Mouse (Mus musculus) gastrocnemius, adult 8-10 months (tissue): ENCODE results near the gene Gpn2. TPM values are rescaled to one million over a fixed set of nuclear protein-coding genes. Genes with fewer than 3 reads are reported as not detected.

ENCODE experiments used
- DNase-seq, 2 experiments: peaks; one replicate each; pipeline ENCODE4 v3.0.0; 2022; ENCODE audit warnings: low spot score in 2 of 2
- total RNA-seq, 4 experiments: library from RNA; stranded (reverse); gene quantifications; 2 replicates each; pipeline ENCODE4 v1.2.4; 2022

Gpn2 gene
- total RNA-seq: 1 to 10 TPM; 4.8 to 6.8 (median 5.7) TPM

DNA sequence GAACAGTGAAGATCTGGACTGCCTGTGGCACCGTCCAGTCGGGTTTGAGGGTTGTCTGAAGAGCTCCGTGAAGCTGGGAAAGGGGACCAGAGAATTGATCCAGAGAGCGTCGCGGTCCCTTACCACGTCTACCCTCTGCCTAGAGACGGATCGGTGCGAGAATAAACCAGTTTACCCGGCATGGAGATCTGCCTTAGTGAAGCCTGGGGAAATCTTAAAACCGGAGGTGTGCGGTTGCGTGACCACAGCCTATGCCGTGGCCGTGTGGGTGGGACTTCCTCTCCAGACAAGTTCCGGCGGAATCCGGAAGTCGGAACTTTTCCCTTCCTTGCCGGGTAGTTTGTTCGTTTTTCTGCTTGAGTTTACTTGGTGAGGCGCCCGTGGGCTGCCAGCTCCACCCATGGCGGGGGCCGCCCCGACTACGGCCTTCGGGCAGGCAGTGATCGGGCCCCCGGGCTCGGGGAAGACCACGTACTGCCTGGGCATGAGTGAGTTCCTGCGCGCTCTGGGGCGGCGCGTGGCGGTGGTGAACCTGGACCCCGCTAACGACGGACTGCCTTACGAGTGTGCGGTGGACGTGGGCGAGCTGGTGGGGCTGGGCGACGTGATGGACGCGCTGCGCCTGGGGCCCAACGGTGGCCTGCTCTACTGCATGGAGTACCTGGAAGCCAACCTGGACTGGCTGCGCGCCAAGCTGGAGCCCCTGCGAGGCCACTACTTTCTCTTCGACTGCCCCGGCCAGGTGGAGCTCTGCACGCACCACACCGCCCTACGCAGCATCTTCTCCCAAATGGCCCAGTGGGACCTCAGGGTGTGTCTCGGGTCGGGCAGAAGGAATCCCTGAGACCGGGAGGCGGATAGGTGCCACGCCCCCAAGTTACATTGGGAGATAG lies at the start of gene Gpn2:
Gene Gpn2, plus strand, starts transcription at position 304 of the 893 bp plus-strand sequence.
- peak; percentile 49 to 56 for DNase-seq

- no peak for DNase-seq
These were observed 48.1 kb upstream of the Gpn2 start for GRCm38 (mm10) chr4:133536081-133536480.

- no peak for DNase-seq
These were observed 47.5 kb upstream of the Gpn2 start for GRCm38 (mm10) chr4:133536652-133537051.

DNA sequence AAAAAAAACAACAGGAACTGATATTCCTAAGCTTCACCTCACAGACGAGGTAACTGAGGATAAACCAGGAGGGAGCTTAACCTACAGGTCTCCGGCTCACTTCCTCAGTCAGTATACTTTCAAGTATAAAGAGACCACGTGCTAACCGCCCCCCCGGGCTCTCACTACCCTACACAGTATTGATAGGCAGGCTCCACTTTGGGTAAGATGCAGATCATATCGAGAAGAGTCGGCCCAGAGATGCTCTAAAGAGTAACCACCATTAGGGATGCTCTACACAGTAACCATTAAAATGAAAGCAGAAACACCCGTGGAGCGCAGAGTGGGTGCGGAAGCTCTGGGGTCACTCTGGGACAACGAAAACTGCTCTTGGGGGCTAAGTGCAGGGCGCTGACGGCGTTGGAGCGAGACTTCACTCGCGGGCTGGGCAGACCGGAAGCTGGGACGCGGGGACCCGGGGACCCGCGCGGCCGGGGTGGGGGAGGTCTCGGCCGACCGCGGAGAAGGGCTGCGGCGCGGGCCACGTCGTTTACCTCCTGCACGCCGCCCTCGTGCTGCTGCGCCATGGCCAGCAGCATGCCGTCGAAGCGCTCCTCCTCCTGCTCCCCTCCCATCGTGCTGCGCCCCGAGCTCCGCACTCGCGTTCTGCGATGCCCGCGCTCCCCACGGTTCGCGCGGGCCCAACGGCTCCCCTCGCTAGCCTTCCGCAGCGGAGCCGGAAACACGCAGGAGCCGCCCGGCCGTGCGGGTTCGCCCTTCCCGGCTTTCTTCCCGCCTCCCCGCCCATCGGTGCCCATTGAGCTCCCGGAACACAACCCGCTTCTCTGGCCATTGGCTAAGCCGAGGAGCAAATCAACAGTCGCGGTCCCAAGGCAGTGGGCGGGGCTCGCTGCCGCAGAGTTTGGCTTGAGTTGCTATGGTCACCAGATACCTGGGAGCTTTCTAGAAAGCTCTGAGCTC lies 38.6 kb upstream of the Gpn2 start, which contains the start of gene Nudc:
Gene Nudc, minus strand, starts transcription at position 725 of the 960 bp plus-strand sequence.
- peak; percentile 93 for DNase-seq

GRCm38 (mm10) chr4:133552029-133552428 lies 32.1 kb upstream of the Gpn2 start:
- DNase-seq: no peak

DNA sequence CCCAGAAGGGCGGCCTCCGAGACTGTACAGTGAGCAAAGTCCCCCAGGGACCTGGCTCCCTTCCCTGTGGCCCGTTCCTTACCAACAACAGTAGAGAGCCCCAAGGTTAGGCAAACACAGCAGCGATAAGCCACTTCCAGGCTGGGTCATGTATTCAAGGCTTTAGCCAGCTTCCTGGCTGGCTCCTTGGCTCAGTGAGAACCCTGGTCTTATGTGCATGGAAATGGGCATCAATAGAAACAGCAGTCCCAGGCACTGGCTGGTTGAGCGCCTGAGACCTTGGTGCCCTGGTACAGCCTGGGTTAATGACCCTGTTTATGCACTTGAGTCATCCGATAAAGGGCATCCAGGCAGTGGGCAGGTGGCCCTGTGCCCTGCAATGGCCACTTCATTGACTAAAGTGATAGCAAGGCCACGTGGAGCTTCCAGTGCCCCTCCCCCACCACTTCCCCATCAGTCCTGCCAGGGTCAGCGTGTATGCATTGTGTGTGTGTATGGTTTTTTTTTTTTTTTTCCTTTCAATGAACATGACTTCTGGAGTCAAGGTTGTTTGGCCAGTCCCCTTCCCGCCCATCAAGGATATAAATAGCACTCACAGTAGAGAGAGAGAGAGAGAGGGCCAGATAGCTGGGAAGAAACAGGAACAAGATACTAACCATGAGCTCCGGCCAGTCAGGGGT lies 31.3 kb upstream of the Gpn2 start, which contains the start of gene Nr0b2:
Gene Nr0b2, plus strand, starts transcription at position 609 of the 680 bp plus-strand sequence.
- DNase-seq: no peak

DNA sequence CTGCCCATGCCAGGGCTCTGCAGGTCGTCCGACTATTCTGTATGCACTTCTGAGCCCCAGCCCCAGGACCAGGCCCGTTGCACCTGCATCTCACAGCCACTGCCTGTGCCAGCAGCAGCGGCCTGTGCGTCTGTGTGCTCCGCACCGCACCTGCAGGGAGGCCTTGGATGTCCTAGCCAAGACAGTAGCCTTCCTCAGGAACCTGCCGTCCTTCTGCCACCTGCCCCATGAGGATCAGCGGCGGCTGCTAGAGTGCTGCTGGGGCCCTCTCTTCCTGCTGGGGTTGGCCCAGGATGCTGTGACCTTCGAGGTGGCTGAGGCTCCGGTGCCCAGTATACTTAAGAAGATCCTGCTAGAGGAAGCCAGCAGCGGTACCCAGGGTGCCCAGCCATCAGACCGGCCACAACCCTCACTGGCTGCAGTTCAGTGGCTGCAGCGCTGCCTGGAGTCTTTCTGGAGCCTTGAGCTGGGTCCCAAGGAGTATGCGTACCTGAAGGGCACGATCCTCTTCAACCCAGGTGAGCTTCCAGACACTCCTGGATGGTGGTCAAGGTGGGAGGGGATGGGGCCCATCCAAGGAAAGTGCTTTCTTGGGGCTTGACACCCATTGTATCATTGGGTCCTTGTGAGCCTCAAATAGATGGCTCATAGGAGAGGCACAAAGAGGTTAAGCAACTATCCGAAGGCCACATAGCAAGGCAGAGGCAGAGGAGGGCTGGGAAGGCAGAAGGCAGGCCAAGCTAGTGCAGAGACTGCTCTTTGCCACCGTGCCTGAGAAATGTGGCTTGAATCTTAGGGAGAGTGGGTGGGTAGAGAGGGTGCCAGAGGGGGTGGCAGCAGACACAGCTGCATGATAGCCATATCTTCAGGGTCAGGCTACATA lies 30.5 kb upstream of the Gpn2 start:
- DNase-seq: no peak

GRCm38 (mm10) chr4:133557041-133557717 lies 27.0 kb upstream of the Gpn2 start:
- DNase-seq: no peak

DNA sequence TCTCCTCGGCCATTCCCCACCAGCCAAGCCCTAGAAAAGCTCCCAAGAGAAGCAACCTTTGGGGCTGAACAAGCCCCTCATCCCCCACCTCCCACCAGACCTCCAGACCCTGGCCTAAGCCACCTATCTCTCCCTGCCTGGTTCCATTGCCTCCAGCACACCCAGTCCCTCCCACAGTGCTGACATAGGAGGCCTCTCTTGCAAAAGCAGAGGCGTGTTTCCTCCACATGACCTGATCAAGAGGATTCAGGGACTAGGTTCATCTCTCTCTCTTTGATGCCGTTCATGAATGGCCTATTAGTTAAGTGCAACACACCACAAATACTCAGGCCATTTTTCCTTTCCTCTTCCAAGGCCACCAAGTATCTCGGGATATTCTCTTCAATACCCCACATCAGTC lies 24.3 kb upstream of the Gpn2 start:
- DNase-seq: no peak

DNA sequence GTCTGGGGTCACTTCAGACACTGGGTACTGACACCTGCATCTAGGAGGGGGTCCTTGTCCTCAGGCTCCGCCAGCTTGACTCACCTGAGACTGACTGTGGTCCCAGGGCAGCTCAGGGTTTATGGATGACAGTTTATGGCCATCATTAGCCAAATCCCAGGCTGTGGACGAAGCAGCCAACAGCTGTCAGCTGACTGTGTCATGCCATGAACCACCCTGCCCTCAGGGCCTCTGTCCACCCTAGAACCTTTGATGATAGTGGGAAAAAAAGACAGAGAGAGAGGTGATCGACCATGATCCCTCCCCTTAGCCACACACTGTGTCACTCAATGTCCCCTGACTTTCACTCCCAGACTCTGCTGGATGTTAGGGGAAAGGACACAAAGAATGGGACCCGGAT lies 22.5 kb upstream of the Gpn2 start:
- no peak for DNase-seq

DNA sequence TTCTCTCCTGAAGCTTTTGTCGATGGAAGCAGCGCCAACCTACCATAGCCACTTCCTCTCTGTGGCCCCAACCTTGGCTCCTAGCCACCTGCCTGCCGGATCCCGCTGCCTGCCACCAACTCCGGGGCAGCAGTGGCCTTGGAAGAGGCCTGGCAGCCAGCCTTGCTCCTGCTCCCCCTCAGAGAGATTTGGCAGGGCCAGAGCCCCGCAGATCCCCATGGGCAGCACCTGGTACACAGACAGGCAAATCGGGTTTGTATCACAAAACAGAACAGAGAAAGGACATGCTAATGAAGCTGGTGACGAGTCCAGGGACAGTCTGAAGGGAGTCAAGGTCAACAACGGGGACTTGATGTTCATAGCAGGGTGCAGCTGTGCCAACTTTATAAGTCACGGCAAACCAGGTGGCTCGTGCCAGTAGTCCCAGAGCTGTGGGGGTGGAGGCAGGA lies 21.0 kb upstream of the Gpn2 start:
- DNase-seq: no peak

GRCm38 (mm10) chr4:133567251-133567650 lies 16.9 kb upstream of the Gpn2 start:
- DNase-seq: no peak

GRCm38 (mm10) chr4:133569291-133570065 lies 14.7 kb upstream of the Gpn2 start:
- DNase-seq: no peak

- no peak for DNase-seq
These were observed 14.1 kb upstream of the Gpn2 start for GRCm38 (mm10) chr4:133570066-133570466.

DNA sequence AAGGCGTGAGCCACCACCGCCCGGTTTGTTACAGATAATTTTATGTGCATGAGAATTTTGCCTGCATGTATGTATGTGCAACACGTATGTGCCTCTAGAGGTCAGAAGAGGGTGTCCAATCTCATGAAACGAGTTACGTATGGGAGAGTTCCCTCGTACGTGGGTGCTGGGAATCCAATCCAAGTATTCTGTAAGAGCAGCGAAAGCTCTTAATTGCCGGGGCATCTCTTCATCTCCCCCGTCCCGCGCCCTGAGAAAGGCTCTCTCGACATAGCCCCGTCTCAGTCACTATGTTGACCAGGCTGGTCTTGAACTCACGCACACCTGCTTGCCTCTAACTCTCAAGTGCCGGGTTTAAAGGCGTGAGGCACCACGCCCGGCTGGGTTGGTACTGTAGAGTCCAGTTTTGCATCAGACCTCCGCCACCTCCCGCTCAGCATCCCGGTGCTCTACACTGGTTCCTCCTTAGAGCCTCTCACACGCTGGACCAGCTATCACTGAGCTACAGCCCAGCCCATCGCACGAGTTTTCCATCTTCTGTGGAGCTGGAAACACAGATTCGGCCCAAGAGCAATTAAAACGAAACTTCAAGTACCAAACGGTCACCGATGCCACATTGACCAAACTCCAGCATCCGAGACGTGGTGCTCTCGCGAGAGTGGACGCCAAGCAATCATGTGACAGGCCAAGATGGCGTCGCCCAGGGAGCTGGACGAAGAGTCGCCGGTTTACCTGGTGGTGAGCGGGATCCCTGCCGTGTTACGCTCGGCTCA lies 9.9 kb upstream of the Gpn2 start, which contains the start of gene Gpatch3:
Gene Gpatch3, plus strand, starts transcription at position 676 of the 773 bp plus-strand sequence.
- DNase-seq: peak; percentile 83 to 86

DNA sequence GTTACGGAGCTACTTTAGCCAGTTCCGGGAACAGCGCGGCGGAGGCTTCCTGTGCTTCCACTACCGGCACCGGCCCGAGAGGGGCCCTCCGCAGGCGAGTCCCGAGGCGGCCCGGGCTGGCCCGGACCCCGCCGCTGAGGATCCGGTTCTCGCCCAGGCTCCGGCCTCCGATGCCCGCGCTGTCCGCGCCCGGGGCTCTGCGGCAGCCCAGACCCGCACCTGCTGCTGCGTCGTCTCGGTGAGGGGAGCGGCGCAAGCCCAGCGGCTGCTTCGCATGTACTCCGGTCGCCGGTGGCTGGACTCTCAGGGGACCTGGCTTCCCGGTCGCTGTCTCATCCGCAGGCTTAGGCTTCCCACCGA lies 9.3 kb upstream of the Gpn2 start:
- no peak for DNase-seq

- no peak for DNase-seq
These were observed 6.2 kb upstream of the Gpn2 start for GRCm38 (mm10) chr4:133577983-133578382.

DNA sequence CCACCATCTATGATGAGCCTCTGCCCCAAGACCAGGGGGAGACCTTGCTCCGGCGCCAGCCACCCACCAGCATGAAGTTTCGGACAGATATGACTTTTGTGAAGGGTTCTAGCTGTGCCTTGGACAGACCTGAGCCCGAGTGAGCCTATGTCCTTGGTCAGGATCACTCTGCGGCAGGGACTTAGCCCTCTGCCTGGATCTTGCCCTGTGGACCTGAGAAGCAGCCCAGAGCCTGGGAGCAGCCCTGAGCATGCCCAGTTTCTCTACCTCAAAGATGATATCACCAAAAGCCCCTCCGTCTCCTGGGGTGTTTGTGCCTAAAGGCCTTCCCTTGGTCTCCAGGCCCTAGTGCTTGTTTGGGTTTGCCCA lies 488 bp upstream of the Gpn2 start:
- no peak for DNase-seq
